Mouse (Mus musculus): Measurements from ENCODE around the gene Gm20696. TPM values are rescaled to one million over a fixed set of nuclear protein-coding genes. Genes with fewer than 3 reads are reported as not detected.

Gm20696 gene
- polyA plus RNA-seq, 1 experiment from 2014 or later: 4.2 TPM

DNA sequence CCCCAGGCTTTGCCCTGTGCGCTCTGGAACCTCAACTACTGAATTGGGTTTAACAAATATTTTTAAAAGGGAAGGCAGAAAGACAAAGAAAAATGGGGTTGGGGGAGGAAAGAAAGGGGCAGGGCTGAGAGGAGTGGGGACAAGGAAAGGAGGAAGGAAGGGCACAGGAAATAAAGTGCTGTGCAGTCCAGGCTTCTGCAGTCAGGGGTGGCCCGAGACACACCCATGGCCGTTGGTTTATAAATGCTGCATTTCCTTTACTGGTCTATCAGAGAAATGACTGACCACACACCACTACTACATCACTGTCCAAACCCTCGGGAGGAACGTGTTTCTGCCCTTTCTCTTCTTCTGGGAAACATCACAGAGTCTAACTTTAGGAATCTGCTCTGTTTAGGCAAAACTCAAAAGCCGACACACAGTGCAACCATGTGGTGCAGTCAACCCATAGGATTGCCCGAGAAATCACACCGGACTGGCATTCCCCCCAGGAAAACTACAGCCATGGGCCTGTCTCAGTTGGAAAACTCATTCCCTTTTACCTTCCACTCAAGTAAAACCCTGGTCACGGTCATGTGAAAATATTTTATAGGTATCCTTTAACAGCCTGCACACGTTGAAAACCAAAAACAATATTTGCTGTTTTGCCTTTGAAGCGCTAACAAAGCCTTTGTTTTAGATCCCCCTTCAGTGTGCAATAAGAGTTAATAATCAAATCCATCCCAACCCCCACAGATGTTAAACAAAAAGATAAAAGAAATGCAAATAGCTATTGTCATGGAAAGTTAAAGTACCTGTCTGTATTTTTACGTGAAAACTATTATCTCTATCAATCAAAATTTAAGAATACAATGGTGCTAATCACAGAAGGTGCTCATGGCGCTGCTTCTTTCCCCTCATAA, 402.2 kb downstream of the Gm20696 start:
- no peak overlapping the region for H3K9ac ChIP-seq
- H3K4me2 ChIP-seq: no peak overlapping the region
- peaks cover 36% of the 10 kb centered on the region for H3K4me1 ChIP-seq
- 40% methylated on average over 13 of the region's 13 CpGs for WGBS
- H3K9me3 ChIP-seq: no peaks in the 10 kb centered on the region
- H3K4me3 ChIP-seq: no peak overlapping the region
- H3K36me3 ChIP-seq: no peaks in the 10 kb centered on the region
- no peak for ATAC-seq (ENCODE audit: insufficient number of reproducible peaks, low FRiP score, low TSS enrichment, low read depth)
- H3K27ac ChIP-seq: no peak overlapping the region; the same call in 1 of the 2 replicates
- H3K27me3 ChIP-seq: no peaks in the 10 kb centered on the region

DNA sequence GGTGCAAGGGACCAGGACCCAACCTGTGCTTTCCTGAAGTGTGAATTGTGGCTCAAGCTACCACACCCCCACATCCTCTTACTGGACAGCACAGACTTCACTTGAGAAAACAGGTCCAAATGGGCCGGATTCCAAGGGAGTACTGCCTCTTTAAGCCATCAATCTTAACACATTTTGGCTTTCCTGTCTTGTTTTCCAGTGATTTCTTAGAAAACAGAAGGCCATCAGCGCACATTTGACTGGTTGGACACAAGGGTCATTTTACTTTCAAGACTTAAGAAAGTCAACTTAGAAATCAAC, 402.8 kb downstream of the Gm20696 start:
- Histone ChIP-seq H3K4me3 (no peak overlapping the region), H3K36me3 (no peaks in the 10 kb centered on the region), H3K27ac (no peak overlapping the region), H3K4me2 (no peak overlapping the region), H3K9me3 (no peaks in the 10 kb centered on the region), H3K9ac (no peak overlapping the region), H3K27me3 (no peaks in the 10 kb centered on the region), H3K4me1 (peaks cover 35% of the 10 kb centered on the region)
- ATAC-seq (ENCODE audit: insufficient number of reproducible peaks, low FRiP score, low TSS enrichment, low read depth): no peak
- 61% methylated on average over 2 of the region's 2 CpGs for WGBS

DNA sequence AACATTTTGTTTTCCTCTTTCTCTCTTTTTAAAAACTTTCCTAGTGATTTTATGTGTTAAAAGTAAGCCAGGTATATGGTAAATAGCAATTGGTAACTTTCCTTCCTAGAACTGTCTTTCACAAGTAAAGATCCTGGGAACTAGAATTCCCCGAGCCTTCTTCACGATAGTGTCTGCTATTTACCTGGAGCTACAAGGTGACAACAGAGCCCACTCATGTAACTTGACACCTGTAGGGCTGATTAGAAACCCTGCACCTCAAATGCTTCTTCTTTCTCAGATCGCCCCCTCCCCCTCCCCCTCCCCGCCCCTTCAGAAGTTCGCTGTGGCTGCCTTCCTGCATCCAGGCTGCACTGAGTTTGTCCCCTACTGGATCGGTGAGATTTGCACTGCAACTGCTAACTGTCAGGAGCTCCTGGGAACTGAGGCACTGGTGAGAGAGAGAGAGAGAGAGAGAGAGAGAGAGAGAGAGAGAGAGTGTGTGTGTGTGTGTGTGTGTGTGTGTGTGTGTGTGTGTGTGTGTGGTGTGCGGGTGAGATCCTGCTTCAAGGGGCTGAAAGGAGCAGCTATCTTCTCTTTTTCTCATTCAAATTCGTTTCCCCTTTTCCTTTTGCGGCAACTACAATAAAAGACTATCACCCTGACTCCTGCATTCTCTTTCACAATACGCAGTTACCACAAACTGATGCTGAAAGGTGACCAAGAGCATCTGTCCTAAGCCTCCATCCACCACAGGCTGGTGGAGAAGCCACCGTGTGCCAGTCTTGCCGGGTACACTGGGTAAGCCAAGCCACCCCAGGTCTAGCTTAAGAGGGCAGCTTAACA, 403.3 kb downstream of the Gm20696 start:
- WGBS: 25% methylated on average over 11 of the region's 12 CpGs
- Histone ChIP-seq H3K27ac (no peak overlapping the region), H3K4me1 (peaks cover 35% of the 10 kb centered on the region), H3K9me3 (no peaks in the 10 kb centered on the region), H3K27me3 (no peaks in the 10 kb centered on the region), H3K36me3 (no peaks in the 10 kb centered on the region), H3K4me2 (no peak overlapping the region), H3K9ac (no peak overlapping the region), H3K4me3 (no peak overlapping the region)
- no peak for ATAC-seq (ENCODE audit: insufficient number of reproducible peaks, low FRiP score, low TSS enrichment, low read depth)

GRCm38 (mm10) chr6:99261737-99262130, 404.9 kb downstream of the Gm20696 start:
- Histone ChIP-seq H3K9me3 (no peaks in the 10 kb centered on the region), H3K27ac (no peak overlapping the region), H3K36me3 (no peaks in the 10 kb centered on the region), H3K9ac (no peak overlapping the region), H3K4me3 (no peak overlapping the region), H3K27me3 (no peaks in the 10 kb centered on the region), H3K4me2 (no peak overlapping the region), H3K4me1 (peaks cover 35% of the 10 kb centered on the region)
- 53% methylated on average over 4 of the region's 4 CpGs for WGBS
- ATAC-seq (ENCODE audit: insufficient number of reproducible peaks, low FRiP score, low TSS enrichment, low read depth): no peak

GRCm38 (mm10) chr6:99260941-99261736, 405.5 kb downstream of the Gm20696 start:
- no peak overlapping the region for H3K4me2 ChIP-seq
- no peak for ATAC-seq (ENCODE audit: insufficient number of reproducible peaks, low FRiP score, low TSS enrichment, low read depth)
- H3K9me3 ChIP-seq: no peaks in the 10 kb centered on the region
- H3K9ac ChIP-seq: no peak overlapping the region
- H3K36me3 ChIP-seq: no peaks in the 10 kb centered on the region
- no peak overlapping the region for H3K27ac ChIP-seq
- peaks cover 29% of the 10 kb centered on the region for H3K4me1 ChIP-seq
- no peaks in the 10 kb centered on the region for H3K27me3 ChIP-seq
- 64% methylated on average over 11 of the region's 11 CpGs for WGBS
- no peak overlapping the region for H3K4me3 ChIP-seq

DNA sequence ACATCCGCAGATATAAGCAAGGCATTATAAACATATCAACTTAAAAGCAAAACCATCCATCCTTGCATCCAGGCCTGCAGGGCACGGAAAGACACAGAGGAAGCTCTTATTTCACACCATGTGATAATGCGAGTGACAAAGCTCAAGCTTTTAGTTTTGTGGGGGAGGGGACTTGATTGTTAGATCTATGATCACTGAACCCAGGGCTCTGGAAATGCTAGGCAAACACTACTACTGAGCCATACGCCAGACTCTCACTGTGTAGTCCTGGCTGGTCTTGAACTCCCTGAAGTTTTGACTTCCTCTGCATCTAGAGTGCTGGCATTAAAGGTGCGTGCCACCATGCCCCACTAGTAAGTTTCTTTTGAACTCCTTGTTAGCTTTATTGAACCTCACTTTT, 408.3 kb downstream of the Gm20696 start:
- no peak overlapping the region for H3K4me2 ChIP-seq
- no peaks in the 10 kb centered on the region for H3K9me3 ChIP-seq
- ATAC-seq (ENCODE audit: insufficient number of reproducible peaks, low FRiP score, low TSS enrichment, low read depth): no peak

DNA sequence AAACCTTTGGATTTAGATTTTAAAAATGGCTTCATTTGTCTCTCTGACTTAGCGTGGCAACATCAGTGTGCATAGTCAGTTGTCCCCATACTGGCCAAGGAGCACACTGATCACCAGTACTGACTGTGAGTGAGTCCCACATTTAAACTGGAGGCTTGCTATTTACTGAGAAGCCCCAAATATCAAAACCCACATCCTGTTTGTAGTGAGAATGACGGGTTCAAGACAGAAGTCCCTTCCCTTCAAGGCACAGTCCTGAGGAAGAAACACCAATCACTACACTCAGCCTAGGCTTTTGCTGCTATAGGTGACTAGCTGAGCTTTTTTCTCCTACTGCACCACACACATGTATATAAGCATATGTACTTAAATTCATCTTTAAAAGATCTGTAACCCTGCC, 408.9 kb downstream of the Gm20696 start:
- H3K4me1 ChIP-seq: peaks cover 4% of the 10 kb centered on the region; the same call in 1 of the 2 replicates
- H3K9ac ChIP-seq: no peak overlapping the region
- no peaks in the 10 kb centered on the region for H3K36me3 ChIP-seq
- 80% methylated on average over 2 of the region's 2 CpGs for WGBS
- no peak for ATAC-seq (ENCODE audit: insufficient number of reproducible peaks, low FRiP score, low TSS enrichment, low read depth)
- H3K9me3 ChIP-seq: no peaks in the 10 kb centered on the region
- no peak overlapping the region for H3K4me3 ChIP-seq
- H3K27me3 ChIP-seq: no peaks in the 10 kb centered on the region
- H3K27ac ChIP-seq: no peak overlapping the region
- H3K4me2 ChIP-seq: no peak overlapping the region

More for the DNA sequence above, 408.3 kb downstream of the Gm20696 start:
- Histone ChIP-seq H3K4me3 (no peak overlapping the region), H3K27me3 (no peaks in the 10 kb centered on the region), H3K9ac (no peak overlapping the region), H3K4me1 (peaks cover 6% of the 10 kb centered on the region; the same call in 1 of the 2 replicates), H3K27ac (no peak overlapping the region), H3K36me3 (no peaks in the 10 kb centered on the region)
- 76% methylated on average over 5 of the region's 5 CpGs for WGBS

- Histone ChIP-seq H3K27me3 (no peaks in the 10 kb centered on the region), H3K4me3 (no peak overlapping the region), H3K27ac (no peak overlapping the region), H3K9me3 (no peaks in the 10 kb centered on the region), H3K9ac (no peak overlapping the region), H3K36me3 (no peaks in the 10 kb centered on the region), H3K4me2 (no peak overlapping the region), H3K4me1 (no peaks in the 10 kb centered on the region)
- no peak for ATAC-seq (ENCODE audit: insufficient number of reproducible peaks, low FRiP score, low TSS enrichment, low read depth)
- 76% methylated on average over 8 of the region's 8 CpGs for WGBS
These were observed 413.3 kb downstream of the Gm20696 start for GRCm38 (mm10) chr6:99253331-99253730.

- Histone ChIP-seq H3K27ac (no peak overlapping the region), H3K9ac (no peak overlapping the region), H3K4me2 (no peak overlapping the region), H3K4me3 (no peak overlapping the region), H3K27me3 (no peaks in the 10 kb centered on the region), H3K36me3 (no peaks in the 10 kb centered on the region), H3K9me3 (no peaks in the 10 kb centered on the region), H3K4me1 (no peaks in the 10 kb centered on the region)
- WGBS: 62% methylated on average over 5 of the region's 5 CpGs
- no peak for ATAC-seq (ENCODE audit: insufficient number of reproducible peaks, low FRiP score, low TSS enrichment, low read depth)
These were observed 413.8 kb downstream of the Gm20696 start for GRCm38 (mm10) chr6:99252816-99253215.

DNA sequence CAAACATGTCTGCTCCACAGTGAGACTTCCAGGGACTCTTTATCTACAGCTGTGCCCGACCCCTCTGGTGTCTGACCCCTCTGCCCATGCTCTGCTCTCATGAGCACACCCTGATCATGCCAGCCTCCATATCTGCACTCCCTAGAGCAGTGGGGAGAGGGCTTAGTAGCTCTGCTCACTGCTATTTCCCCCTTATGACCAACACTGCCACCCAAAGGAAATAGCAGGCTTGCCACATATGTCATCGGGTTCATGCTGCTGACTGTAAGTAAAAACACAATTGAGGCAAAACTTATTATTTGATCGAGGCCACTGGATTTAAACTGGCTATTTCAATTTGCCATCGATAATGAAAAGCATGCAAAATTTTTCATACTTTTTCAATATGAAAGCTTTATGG, 414.7 kb downstream of the Gm20696 start:
- WGBS: 86% methylated on average over 4 of the region's 4 CpGs
- ATAC-seq (ENCODE audit: insufficient number of reproducible peaks, low FRiP score, low TSS enrichment, low read depth): no peak
- no peak overlapping the region for H3K4me2 ChIP-seq
- no peak overlapping the region for H3K27ac ChIP-seq
- no peaks in the 10 kb centered on the region for H3K9me3 ChIP-seq
- H3K9ac ChIP-seq: no peak overlapping the region
- no peaks in the 10 kb centered on the region for H3K27me3 ChIP-seq
- H3K36me3 ChIP-seq: 0 out of 2 replicates have a peak, but pooled peaks cover 3% of the 10 kb centered on the region
- H3K4me3 ChIP-seq: no peak overlapping the region
- no peaks in the 10 kb centered on the region for H3K4me1 ChIP-seq

DNA sequence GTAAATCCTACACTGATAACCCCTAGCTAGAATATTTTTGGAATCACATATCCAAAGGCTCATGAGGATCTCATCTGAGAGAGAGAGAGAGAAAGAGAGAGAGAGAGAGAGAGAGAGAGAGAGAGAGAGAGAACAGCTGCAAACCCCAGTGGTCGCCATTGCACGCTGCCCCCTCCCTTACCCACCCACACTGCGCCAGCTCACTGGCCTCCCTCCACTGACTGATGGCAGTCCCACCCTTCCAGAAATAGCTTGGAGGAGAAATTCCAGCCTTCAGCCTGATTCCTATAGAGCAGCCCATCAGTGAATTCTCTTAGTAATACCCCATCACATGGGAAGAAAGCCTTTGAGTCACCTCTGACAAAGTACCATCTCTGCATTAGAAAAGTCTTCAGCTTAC, 415.4 kb downstream of the Gm20696 start:
- H3K4me1 ChIP-seq: no peaks in the 10 kb centered on the region
- H3K36me3 ChIP-seq: 0 out of 2 replicates have a peak, but pooled peaks cover 3% of the 10 kb centered on the region
- H3K27me3 ChIP-seq: no peaks in the 10 kb centered on the region
- H3K4me2 ChIP-seq: no peak overlapping the region
- H3K9me3 ChIP-seq: no peaks in the 10 kb centered on the region
- H3K4me3 ChIP-seq: no peak overlapping the region
- no peak for ATAC-seq (ENCODE audit: insufficient number of reproducible peaks, low FRiP score, low TSS enrichment, low read depth)
- H3K9ac ChIP-seq: no peak overlapping the region
- H3K27ac ChIP-seq: no peak overlapping the region
- 79% methylated on average over 3 of the region's 3 CpGs for WGBS

Measured in limb, embryonic 15.5 days (tissue).